Comparison of ENCODE assay signal across 15 mouse cellular contexts in genomic region chr3:148048247-148048646, GRCm38 (mm10).
"Had no signal": no experiment of that assay in that cellular context is flagged by ENCODE, and none has a peak within 500 bp of the region (broad histone marks: within the 10 kb centered on the region; RNA-seq: fewer than 3 reads in every experiment).

No protein-coding gene starts in this region.

- H3K27me3 ChIP-seq: neural tube, embryonic 15.5 days; stomach, embryonic 15.5 days had no signal

- H3K4me2 ChIP-seq: neural tube, embryonic 15.5 days; stomach, embryonic 15.5 days had no signal

- H3K36me3 ChIP-seq: neural tube, embryonic 15.5 days; stomach, embryonic 15.5 days had no signal

- H3K4me3 ChIP-seq: neural tube, embryonic 15.5 days; stomach, embryonic 15.5 days had no signal

- DNase-seq: retina, postnatal 1 day; right cerebral cortex, adult 18-20 months; right cerebral cortex, postnatal 14 days; right cerebral cortex, postnatal 25 days; right cerebral cortex, postnatal 4 days; spleen, adult 18-20 months; thymus, adult 18-20 months; thymus, adult 2 months; thymus, postnatal 14 days; thymus, postnatal 25 days; thymus, postnatal 36 days; thymus, postnatal 4 days had no signal

- H3K4me1 ChIP-seq: neural tube, embryonic 15.5 days; stomach, embryonic 15.5 days had no signal

- H3K9ac ChIP-seq: neural tube, embryonic 15.5 days; stomach, embryonic 15.5 days had no signal

- H3K27ac ChIP-seq: neural tube, embryonic 15.5 days; stomach, embryonic 15.5 days; stomach, postnatal 0 days had no signal

- H3K9me3 ChIP-seq: neural tube, embryonic 15.5 days; stomach, embryonic 15.5 days had no signal
